Mouse (Mus musculus) embryonic facial prominence, embryonic 13.5 days (tissue): ENCODE measurements around the gene Emilin2. TPM values are rescaled to one million over a fixed set of nuclear protein-coding genes. Genes with fewer than 3 reads are reported as not detected.

Source experiments
- ATAC-seq: fragments of 200-750 bp; cut with Nextera tagmentation; 2 replicates; pipeline ENCODE4 v1.8.0; 2017; ENCODE audit warnings: low read depth; ENCODE audit not compliant: insufficient number of reproducible peaks, insufficient read depth, low FRiP score, low TSS enrichment
- H3K27ac ChIP-seq: fragments of 300-500 bp; sonication (generic); 2 replicates; pipeline ENCODE4 v1.5.1; 2015; ENCODE audit warnings: moderate library complexity, mild to moderate bottlenecking, inconsistent platforms
- H3K27me3 ChIP-seq: fragments of 300-500 bp; sonication (generic); 2 replicates; pipeline ENCODE4 v1.6.1; 2015; ENCODE audit warnings: mild to moderate bottlenecking, inconsistent platforms
- H3K36me3 ChIP-seq: fragments of 300-500 bp; sonication (generic); 2 replicates; pipeline ENCODE4 v1.6.1; 2015; ENCODE audit warnings: mild to moderate bottlenecking, inconsistent platforms
- H3K4me1 ChIP-seq: fragments of 300-500 bp; sonication (generic); 2 replicates; pipeline ENCODE4 v1.6.1; 2015; ENCODE audit warnings: inconsistent platforms
- H3K4me2 ChIP-seq: fragments of 300-500 bp; sonication (generic); 2 replicates; pipeline ENCODE4 v1.6.1; 2015; ENCODE audit warnings: moderate library complexity, mild to moderate bottlenecking, inconsistent platforms
- H3K4me3 ChIP-seq: fragments of 300-500 bp; sonication (generic); 2 replicates; pipeline ENCODE4 v1.5.1; 2015; ENCODE audit warnings: mild to moderate bottlenecking, inconsistent platforms
- H3K9ac ChIP-seq: fragments of 300-500 bp; sonication (generic); 2 replicates; pipeline ENCODE4 v1.6.1; 2015; ENCODE audit warnings: mild to moderate bottlenecking, inconsistent platforms
- H3K9me3 ChIP-seq: fragments of 300-500 bp; sonication (generic); 2 replicates; pipeline ENCODE4 v1.6.1; 2016; ENCODE audit warnings: inconsistent platforms
- WGBS: fragments of 180-500 bp; shearing (Covaris S2); methylation state at CpG from one replicate; pipeline ENCODE4 v1.1.7; 2015; ENCODE audit warnings: mixed read lengths; 5-methylcytosine and 5-hydroxymethylcytosine counted together
- polyA plus RNA-seq: library from polyadenylated mRNA; unstranded; fragments of >200 nt; fragmentation: Nextera tagmentation; extraction: Ambion mirVana; gene quantifications from 2 replicates; pipeline ENCODE4 v1.2.1, GENCODE M21; 2015

Gene Emilin2
- polyA plus RNA-seq, 1 experiment from 2014 or later: 21.3 TPM

DNA sequence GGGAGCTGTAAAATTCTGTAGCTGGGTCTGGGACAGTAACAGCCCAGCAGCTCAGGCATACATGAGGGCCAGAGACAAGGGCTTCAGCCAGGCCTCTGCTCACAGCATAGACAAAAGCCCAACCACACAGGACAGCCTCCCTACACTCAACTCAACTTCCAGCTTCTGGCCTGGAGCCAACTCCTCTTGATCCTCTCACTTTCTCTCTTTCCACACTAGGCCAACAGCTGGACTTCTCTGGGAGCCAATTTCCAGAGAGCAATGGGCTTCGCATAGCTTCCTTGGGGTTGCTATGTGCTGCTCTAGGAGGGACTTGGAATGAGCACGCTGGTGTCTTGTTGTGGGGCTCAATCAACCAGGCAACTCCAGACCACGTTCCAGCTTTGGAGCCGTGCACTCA is 28.5 kb downstream of the Emilin2 start:
- 88% methylated on average over 4 of the region's 4 CpGs for WGBS
- H3K9me3 ChIP-seq: no peaks in the 10 kb centered on the region
- no peaks in the 10 kb centered on the region for H3K36me3 ChIP-seq
- H3K9ac ChIP-seq: no peak overlapping the region
- no peak overlapping the region for H3K27ac ChIP-seq
- H3K4me1 ChIP-seq: peaks cover 19% of the 10 kb centered on the region
- no peak overlapping the region for H3K4me2 ChIP-seq
- no peak for ATAC-seq
- H3K27me3 ChIP-seq: no peaks in the 10 kb centered on the region
- no peak overlapping the region for H3K4me3 ChIP-seq

DNA sequence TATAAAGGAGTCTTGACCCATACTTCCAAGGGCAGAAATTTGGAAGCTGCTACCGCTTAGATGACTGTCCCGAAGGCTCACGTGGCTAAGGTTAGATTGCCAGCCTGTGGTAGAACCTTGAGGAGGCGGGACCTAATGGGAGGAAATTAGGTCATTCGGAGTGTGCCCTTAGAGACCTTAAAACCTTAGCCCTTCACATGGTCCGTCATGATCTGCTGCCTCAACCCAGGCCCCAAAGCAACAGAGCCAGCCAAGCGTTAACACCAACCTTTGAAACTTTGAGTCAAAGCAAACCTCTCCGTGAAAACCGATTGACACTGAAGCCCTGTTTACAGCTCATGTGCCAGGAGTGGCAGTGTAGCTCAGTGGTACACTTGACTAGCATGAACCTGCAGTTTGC is 29.1 kb downstream of the Emilin2 start:
- no peaks in the 10 kb centered on the region for H3K36me3 ChIP-seq
- H3K4me3 ChIP-seq: no peak overlapping the region
- no peak overlapping the region for H3K27ac ChIP-seq
- H3K4me1 ChIP-seq: peaks cover 19% of the 10 kb centered on the region
- H3K9ac ChIP-seq: no peak overlapping the region
- no peaks in the 10 kb centered on the region for H3K27me3 ChIP-seq
- no peak overlapping the region for H3K4me2 ChIP-seq
- no peak for ATAC-seq
- WGBS: 92% methylated on average over 9 of the region's 9 CpGs
- no peaks in the 10 kb centered on the region for H3K9me3 ChIP-seq

DNA sequence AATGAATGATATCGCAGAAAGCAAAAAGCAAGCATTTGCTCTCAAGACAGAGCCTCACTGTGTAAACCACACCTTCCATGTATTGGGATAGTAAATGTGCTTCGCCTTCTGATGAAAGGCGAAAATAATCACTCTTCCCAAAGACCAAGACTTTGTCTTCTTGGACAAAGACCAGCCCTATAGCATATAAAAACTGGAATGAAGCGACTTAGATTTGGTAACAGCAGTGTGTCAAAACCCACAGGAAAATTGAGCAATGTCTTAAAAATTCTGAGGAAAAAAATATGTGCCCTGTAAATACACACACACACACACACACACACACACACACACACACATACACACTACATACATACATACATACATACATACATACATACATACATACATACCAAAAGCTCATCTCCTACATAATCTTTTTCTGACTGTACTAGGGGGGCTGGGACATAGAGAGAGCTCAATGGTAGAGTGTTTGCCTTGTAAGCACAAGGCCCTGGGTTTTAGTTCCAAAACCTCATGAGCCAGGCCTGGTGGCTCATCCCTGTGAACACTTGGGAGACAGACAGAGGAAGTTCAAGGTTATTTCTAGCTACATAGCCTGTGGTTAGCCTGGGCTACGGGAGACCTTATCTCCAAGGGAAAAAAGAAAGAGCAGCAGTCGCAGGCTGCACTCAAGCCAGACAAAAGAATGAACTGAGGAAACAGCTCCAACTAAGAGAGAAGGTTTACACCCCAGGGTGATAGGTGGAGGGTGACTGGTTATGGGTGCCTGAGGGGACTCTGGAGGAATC is 33.9 kb downstream of the Emilin2 start:
- Histone ChIP-seq H3K9me3 (no peaks in the 10 kb centered on the region), H3K4me2 (no peak overlapping the region), H3K9ac (no peak overlapping the region), H3K27me3 (no peaks in the 10 kb centered on the region), H3K27ac (no peak overlapping the region), H3K4me1 (no peaks in the 10 kb centered on the region), H3K4me3 (no peak overlapping the region), H3K36me3 (peaks cover 22% of the 10 kb centered on the region)
- ATAC-seq: no peak
- WGBS: 93% methylated on average over 6 of the region's 6 CpGs

DNA sequence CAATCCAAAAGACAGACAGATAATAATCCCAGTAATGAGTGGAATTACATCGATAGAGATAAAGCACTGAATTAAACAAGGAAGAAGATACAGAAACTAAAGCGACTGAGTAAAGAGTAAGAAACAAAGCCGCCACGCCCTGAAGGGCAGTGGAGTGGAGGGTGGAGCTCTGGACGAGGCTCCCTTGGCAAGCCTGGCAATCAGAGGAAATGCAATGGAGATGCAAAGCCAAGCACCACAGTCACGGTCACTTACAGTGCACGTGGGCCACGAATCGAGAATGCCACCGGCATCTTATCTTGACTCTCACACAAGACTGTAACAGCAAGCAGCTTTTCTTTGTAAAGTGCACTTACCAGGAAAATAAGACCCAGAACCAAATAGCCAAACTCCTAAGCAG is 35.0 kb downstream of the Emilin2 start:
- no peak overlapping the region for H3K4me3 ChIP-seq
- H3K4me2 ChIP-seq: no peak overlapping the region
- ATAC-seq: no peak
- WGBS: 82% methylated on average over 10 of the region's 10 CpGs
- H3K27ac ChIP-seq: no peak overlapping the region
- H3K4me1 ChIP-seq: 0 out of 2 replicates have a peak, but pooled peaks cover under 1% of the 10 kb centered on the region
- no peak overlapping the region for H3K9ac ChIP-seq
- no peaks in the 10 kb centered on the region for H3K27me3 ChIP-seq
- H3K9me3 ChIP-seq: no peaks in the 10 kb centered on the region
- peaks cover 30% of the 10 kb centered on the region for H3K36me3 ChIP-seq

DNA sequence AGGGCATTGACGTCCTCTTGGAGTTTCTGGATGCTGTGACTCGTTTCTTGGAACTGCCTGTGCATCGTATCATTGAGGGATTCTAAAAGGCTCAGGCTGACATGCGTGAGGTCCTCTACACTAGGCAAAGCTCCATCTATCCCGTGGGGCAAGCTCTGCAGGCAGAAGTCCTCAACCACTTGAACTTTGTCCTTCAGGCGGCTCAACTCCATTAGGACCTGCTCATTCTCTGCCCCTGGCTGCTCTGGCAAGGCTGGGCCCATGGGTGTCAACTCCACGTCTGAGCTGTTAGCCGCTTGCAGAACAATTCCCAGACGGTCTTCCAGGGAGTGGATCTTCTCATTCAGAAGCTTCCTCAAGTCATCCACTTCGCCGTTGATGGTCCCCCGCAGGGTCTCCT is 37.9 kb downstream of the Emilin2 start:
- ATAC-seq: no peak
- no peaks in the 10 kb centered on the region for H3K27me3 ChIP-seq
- no peak overlapping the region for H3K4me2 ChIP-seq
- peaks cover 32% of the 10 kb centered on the region for H3K36me3 ChIP-seq
- H3K4me1 ChIP-seq: peaks cover 4% of the 10 kb centered on the region; the same call in 1 of the 2 replicates
- 94% methylated on average over 12 of the region's 12 CpGs for WGBS
- no peaks in the 10 kb centered on the region for H3K9me3 ChIP-seq
- no peak overlapping the region for H3K27ac ChIP-seq
- H3K9ac ChIP-seq: no peak overlapping the region
- no peak overlapping the region for H3K4me3 ChIP-seq

DNA sequence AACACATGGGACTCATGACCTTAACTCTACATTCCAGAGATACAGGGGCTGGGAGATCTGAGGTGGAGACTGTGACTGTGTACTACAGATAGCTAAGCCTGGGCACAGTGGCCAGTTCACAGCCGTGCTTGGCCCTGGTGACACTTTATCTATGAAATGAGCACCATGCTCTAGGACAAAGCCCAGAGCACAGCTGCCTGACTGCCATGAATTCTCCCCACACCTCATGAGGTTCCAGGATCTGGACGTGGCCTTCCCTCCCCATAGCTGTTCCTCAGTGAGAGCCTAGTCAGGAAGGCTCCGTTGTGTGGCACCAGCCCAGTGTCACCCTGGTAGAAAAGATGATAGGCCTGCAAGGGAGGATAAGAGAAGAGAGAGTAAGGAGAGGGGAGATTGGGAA is 43.2 kb downstream of the Emilin2 start:
- Histone ChIP-seq H3K27ac (no peak overlapping the region), H3K9me3 (no peaks in the 10 kb centered on the region), H3K36me3 (peaks cover 17% of the 10 kb centered on the region), H3K4me3 (no peak overlapping the region), H3K27me3 (no peaks in the 10 kb centered on the region), H3K4me2 (no peak overlapping the region), H3K9ac (no peak overlapping the region), H3K4me1 (peaks cover 16% of the 10 kb centered on the region)
- no peak for ATAC-seq
- WGBS: 83% methylated on average over 3 of the region's 3 CpGs

DNA sequence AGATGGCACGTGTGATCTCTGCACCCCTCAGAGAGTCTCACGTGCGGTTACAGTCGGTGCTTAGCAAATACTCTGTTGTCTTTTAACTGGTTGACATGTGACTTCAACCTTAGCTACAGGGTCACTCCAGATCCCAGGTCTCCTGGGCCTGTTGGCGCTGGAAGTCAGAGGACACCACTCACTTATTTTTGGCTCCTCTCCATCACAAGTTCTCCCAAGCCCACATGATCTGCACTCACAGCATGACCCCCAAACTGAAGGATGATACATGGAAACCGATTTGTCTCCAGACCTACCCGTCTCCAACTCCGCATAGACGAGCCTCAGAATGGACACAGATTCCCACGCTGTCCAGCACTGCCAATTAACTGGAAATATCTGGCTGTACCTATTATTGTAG is 43.6 kb downstream of the Emilin2 start:
- Histone ChIP-seq H3K4me1 (peaks cover 16% of the 10 kb centered on the region), H3K9me3 (no peaks in the 10 kb centered on the region), H3K27ac (no peak overlapping the region), H3K36me3 (peaks cover 13% of the 10 kb centered on the region), H3K9ac (no peak overlapping the region), H3K4me3 (no peak overlapping the region), H3K27me3 (no peaks in the 10 kb centered on the region), H3K4me2 (no peak overlapping the region)
- no peak for ATAC-seq
- 86% methylated on average over 10 of the region's 10 CpGs for WGBS

DNA sequence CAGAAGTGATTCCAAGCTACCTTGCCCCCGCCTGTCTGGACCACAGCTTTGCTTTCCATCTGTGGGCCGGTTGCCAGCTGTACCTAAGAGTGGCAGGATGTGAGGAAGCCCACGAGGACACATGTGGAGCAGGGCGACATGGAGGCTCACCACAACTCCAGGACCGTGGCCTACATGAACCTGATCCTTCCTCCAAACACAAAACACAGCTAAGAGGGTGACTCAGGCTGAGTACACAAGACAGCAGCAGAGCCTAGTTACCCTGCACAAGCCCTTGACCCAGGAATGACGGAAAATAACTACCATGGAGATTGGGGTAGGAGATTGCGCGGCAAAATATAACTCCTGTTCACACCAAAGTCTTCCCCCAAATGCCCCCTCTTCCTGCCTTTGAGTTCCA is 44.4 kb downstream of the Emilin2 start:
- Histone ChIP-seq H3K4me3 (no peak overlapping the region), H3K4me2 (no peak overlapping the region), H3K9me3 (no peaks in the 10 kb centered on the region), H3K27me3 (no peaks in the 10 kb centered on the region), H3K4me1 (peaks cover 16% of the 10 kb centered on the region), H3K36me3 (peaks cover 5% of the 10 kb centered on the region; the same call in 1 of the 2 replicates), H3K27ac (no peak overlapping the region), H3K9ac (no peak overlapping the region)
- 74% methylated on average over 8 of the region's 8 CpGs for WGBS
- no peak; the same call in 1 of the 2 replicates for ATAC-seq

DNA sequence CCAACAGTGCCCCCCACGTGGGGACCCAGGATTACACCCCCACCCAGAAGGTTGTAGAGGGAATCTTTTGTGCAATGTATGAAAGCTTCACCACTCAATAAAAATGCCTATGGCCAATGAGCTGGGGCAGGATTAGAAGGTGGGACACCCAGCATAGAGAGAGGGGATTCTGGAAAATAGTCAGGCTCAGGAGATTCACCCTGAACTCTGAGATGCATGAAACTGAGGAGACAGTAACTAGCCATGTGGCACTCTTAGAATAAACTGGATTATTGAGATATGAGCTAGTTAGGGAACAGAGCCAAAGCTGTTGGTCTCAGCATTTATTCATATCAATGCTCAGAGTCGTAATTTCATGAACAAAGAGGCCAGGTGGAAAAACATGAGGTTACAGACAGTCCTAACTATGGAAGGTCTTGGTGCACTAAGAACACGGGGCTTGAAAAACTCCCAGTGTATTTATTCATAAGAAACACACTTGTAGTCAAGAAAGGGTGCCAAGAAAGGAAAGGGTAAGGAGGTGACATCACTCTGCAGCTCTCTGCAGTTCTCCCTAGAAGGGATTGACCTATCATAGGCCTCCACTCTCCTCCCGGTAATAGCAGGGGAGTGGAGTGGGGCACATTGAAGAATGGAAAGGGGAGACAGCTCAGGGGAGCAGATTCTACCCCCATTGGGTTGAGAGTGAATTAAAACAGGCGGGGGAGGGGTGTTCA is 46.3 kb downstream of the Emilin2 start:
- Histone ChIP-seq H3K27ac (no peak overlapping the region), H3K9ac (no peak overlapping the region), H3K36me3 (no peaks in the 10 kb centered on the region), H3K4me2 (no peak overlapping the region), H3K4me1 (peaks cover 12% of the 10 kb centered on the region), H3K27me3 (no peaks in the 10 kb centered on the region), H3K9me3 (no peaks in the 10 kb centered on the region), H3K4me3 (no peak overlapping the region)
- WGBS: 73% methylated on average over 5 of the region's 5 CpGs
- no peak for ATAC-seq

DNA sequence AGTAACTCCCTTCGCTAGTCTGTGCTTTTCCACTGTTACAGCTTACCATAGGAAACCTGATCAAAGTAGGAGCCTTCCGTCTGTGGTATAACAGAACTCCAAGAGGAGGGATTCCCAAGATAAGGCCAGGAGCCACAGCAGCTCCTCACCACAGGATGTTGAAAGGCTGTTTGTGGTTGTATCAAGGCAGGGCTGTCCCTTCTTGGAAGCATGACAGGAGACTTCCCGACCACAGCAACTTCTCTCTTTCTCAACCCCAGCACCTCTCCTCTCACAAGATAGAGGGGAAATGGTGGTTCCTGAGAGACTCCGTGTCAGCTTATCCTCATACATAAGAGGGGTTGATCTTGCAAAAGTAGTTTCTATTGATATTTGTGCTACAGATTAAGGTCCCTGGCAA is 47.0 kb downstream of the Emilin2 start:
- Histone ChIP-seq H3K4me3 (no peak overlapping the region), H3K27me3 (no peaks in the 10 kb centered on the region), H3K4me1 (peaks cover 12% of the 10 kb centered on the region), H3K4me2 (no peak overlapping the region), H3K9ac (no peak overlapping the region), H3K9me3 (no peaks in the 10 kb centered on the region), H3K27ac (peak overlapping the region; percentile 36; the same call in 1 of the 2 replicates), H3K36me3 (no peaks in the 10 kb centered on the region)
- WGBS: 61% methylated on average over 4 of the region's 4 CpGs
- no peak for ATAC-seq

DNA sequence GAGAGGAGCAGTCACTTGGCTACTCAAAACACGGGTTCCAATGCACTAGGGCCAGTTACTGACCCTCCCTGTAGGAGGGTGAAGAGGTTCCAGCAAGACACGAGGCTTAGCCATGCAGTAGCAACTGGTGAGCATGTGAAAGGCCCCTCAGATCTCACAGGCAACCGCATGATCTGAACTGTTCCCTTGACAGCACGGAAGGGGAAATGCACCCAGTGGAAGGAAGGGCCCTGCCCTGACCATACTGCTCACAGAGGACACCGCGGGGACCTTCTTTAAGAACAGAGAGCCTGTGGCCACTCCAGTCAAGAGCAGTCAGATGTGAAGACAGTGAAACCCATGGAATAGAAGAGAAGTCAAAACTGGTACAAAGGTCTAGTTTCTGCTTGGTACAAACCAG is 48.6 kb downstream of the Emilin2 start:
- peaks cover 12% of the 10 kb centered on the region for H3K4me1 ChIP-seq
- no peaks in the 10 kb centered on the region for H3K36me3 ChIP-seq
- H3K27ac ChIP-seq: no peak overlapping the region
- H3K27me3 ChIP-seq: no peaks in the 10 kb centered on the region
- WGBS: 75% methylated on average over 6 of the region's 6 CpGs
- no peak overlapping the region for H3K4me3 ChIP-seq
- no peaks in the 10 kb centered on the region for H3K9me3 ChIP-seq
- ATAC-seq: no peak
- no peak overlapping the region for H3K4me2 ChIP-seq
- H3K9ac ChIP-seq: no peak overlapping the region

DNA sequence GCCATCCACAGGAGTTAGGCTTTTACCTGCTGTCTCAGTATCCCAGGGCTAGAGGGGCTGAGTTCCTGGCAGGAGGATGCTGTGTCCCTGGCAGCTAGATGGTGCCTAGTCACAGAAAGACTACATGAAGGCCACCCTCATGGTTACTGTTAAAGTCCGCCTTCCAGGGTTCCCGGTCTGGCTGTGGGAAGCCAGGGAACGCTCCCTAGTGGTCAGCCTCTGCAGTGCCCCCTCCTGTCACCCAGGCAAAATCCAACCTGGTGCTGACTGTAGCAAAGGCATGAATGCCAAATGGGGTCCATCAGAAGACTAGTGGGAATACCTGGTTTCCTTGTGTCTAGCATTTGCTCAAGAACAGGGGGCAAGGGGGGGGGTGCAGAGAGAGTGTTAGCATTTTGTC is 51.1 kb downstream of the Emilin2 start:
- no peak overlapping the region for H3K4me2 ChIP-seq
- H3K9me3 ChIP-seq: no peaks in the 10 kb centered on the region
- peaks cover 12% of the 10 kb centered on the region for H3K4me1 ChIP-seq
- no peak overlapping the region for H3K27ac ChIP-seq
- no peak for ATAC-seq
- no peak overlapping the region for H3K4me3 ChIP-seq
- H3K36me3 ChIP-seq: peaks cover 6% of the 10 kb centered on the region; the same call in 1 of the 2 replicates
- no peaks in the 10 kb centered on the region for H3K27me3 ChIP-seq
- WGBS: 40% methylated on average over 3 of the region's 3 CpGs
- no peak overlapping the region for H3K9ac ChIP-seq
